Mouse (Mus musculus) MEL (cell line): ENCODE measurements around the gene Palm. TPM values are rescaled to one million over a fixed set of nuclear protein-coding genes. Genes with fewer than 3 reads are reported as not detected.

ENCODE experiments used
- DNase-seq: peaks from one replicate; pipeline ENCODE4 v3.0.0; 2011; ENCODE audit warnings: low read depth, low spot score
- H3K27ac ChIP-seq: 2 replicates; pipeline ENCODE4 v1.5.1; 2012; ENCODE audit warnings: low read depth, mild to moderate bottlenecking, control low read depth, low read length, moderate library complexity; ENCODE audit not compliant: control insufficient read depth
- H3K27me3 ChIP-seq, 2 experiments: fragments of 150-350 bp in 1 of 2; sonication (generic) in 1 of 2; 2 replicates each; pipeline ENCODE4 v1.6.1; 2012; ENCODE audit warnings: low read length in 2 of 2, mild to moderate bottlenecking in 2 of 2, improper control_type of control experiment in 1 of 2, moderate library complexity in 1 of 2; ENCODE audit not compliant: insufficient read depth in 2 of 2, control insufficient read depth in 1 of 2
- H3K36me3 ChIP-seq, 2 experiments: 2 replicates each; pipeline ENCODE4 v1.6.1; 2012 to 2014; ENCODE audit warnings: low read length in 2 of 2, improper control_type of control experiment in 1 of 2, inconsistent platforms in 1 of 2, mild to moderate bottlenecking in 1 of 2; ENCODE audit not compliant: insufficient read depth in 2 of 2, control insufficient read depth in 1 of 2
- H3K4me1 ChIP-seq, 2 experiments: fragments of 150-350 bp in 1 of 2; sonication (generic) in 1 of 2; 2 replicates each; pipeline ENCODE4 v1.6.1; 2012; ENCODE audit warnings: low read length in 2 of 2, improper control_type of control experiment in 1 of 2, mild to moderate bottlenecking in 1 of 2; ENCODE audit not compliant: insufficient read depth in 2 of 2, control insufficient read depth in 1 of 2
- H3K4me3 ChIP-seq, 2 experiments: fragments of 150-350 bp in 1 of 2; sonication (generic) in 1 of 2; 2 replicates each; pipeline ENCODE4 v1.5.1; 2012; ENCODE audit warnings: low read depth in 2 of 2, low read length in 2 of 2, mild to moderate bottlenecking in 2 of 2, moderate library complexity in 2 of 2, control low read depth in 1 of 2, improper control_type of control experiment in 1 of 2; ENCODE audit not compliant: control insufficient read depth in 1 of 2, insufficient read depth in 1 of 2
- H3K79me2 ChIP-seq: 2 replicates; pipeline ENCODE4 v1.6.1; 2012; ENCODE audit warnings: mild to moderate bottlenecking, low read length, moderate library complexity; ENCODE audit not compliant: control insufficient read depth, poor library complexity, insufficient read depth
- H3K9ac ChIP-seq: 2 replicates; pipeline ENCODE4 v1.6.1; 2012; ENCODE audit warnings: low read depth, mild to moderate bottlenecking, control low read depth, low read length, moderate library complexity; ENCODE audit not compliant: control insufficient read depth, poor library complexity, severe bottlenecking
- H3K9me3 ChIP-seq: fragments of 150-350 bp; sonication (generic); replicated peaks from 2 replicates; pipeline ENCODE4 v1.6.1; 2012; ENCODE audit warnings: mild to moderate bottlenecking, low read length, improper control_type of control experiment, moderate library complexity; ENCODE audit not compliant: insufficient read depth
- CTCF ChIP-seq, 3 experiments: IDR thresholded peaks in 2 of 3; conservative IDR thresholded peaks in 1 of 3; 2 replicates each; pipeline ENCODE4 v1.5.1; 2011 to 2012; ENCODE audit warnings: low read length in 3 of 3, low read depth in 2 of 3, mild to moderate bottlenecking in 2 of 3, improper control_type of control experiment in 1 of 3, inconsistent platforms in 1 of 3, mixed read lengths in 1 of 3, moderate library complexity in 1 of 3; ENCODE audit not compliant: control insufficient read depth in 1 of 3, insufficient read depth in 1 of 3, poor library complexity in 1 of 3, severe bottlenecking in 1 of 3
- MXI1 ChIP-seq: IDR thresholded peaks from 2 replicates; pipeline ENCODE4 v1.6.1; 2011; ENCODE audit warnings: mild to moderate bottlenecking, low read depth, low read length, improper control_type of control experiment
- POLR2A ChIP-seq, 2 experiments: IDR thresholded peaks; 2 replicates each; pipeline ENCODE4 v1.6.1; 2011 to 2012; ENCODE audit warnings: low read length in 2 of 2, mild to moderate bottlenecking in 2 of 2, control low read depth in 1 of 2, improper control_type of control experiment in 1 of 2, low read depth in 1 of 2, moderate library complexity in 1 of 2; ENCODE audit not compliant: control insufficient read depth in 1 of 2, insufficient read depth in 1 of 2, poor library complexity in 1 of 2
- RAD21 ChIP-seq: IDR thresholded peaks from 2 replicates; pipeline ENCODE4 v1.6.1; 2011; ENCODE audit warnings: mild to moderate bottlenecking, low read depth, low read length, improper control_type of control experiment
- SIN3A ChIP-seq: IDR thresholded peaks from 2 replicates; pipeline ENCODE4 v1.6.1; 2012; ENCODE audit warnings: low read length, improper control_type of control experiment, inconsistent platforms
- SMC3 ChIP-seq: IDR thresholded peaks from 2 replicates; pipeline ENCODE4 v1.6.1; 2011; ENCODE audit warnings: low read depth, low read length, improper control_type of control experiment
- TCF12 ChIP-seq: IDR thresholded peaks from 2 replicates; pipeline ENCODE4 v1.6.1; 2014; ENCODE audit warnings: low read depth, mild to moderate bottlenecking, inconsistent platforms, low read length, improper control_type of control experiment, moderate library complexity
- USF1 ChIP-seq: IDR thresholded peaks from 2 replicates; pipeline ENCODE4 v1.6.1; 2014; ENCODE audit warnings: low read depth, mild to moderate bottlenecking, inconsistent platforms, low read length, improper control_type of control experiment, moderate library complexity
- ZNF384 ChIP-seq: IDR thresholded peaks from 2 replicates; pipeline ENCODE4 v1.6.1; 2012; ENCODE audit warnings: low read depth, mild to moderate bottlenecking, inconsistent platforms, low read length, improper control_type of control experiment
- polyA plus RNA-seq, 2 experiments: library from polyadenylated mRNA; stranded (reverse) in 1 of 2; unstranded in 1 of 2; fragments of >175 nt in 1 of 2; fragments of >200 nt in 1 of 2; gene quantifications; 2 replicates each; pipeline versions ENCODE4 v1.2.1 to v1.2.4; 2012; ENCODE audit warnings: low replicate concordance in 2 of 2, low read depth in 1 of 2; ENCODE audit not compliant: insufficient read length in 2 of 2, insufficient read depth in 1 of 2, missing spikeins in 1 of 2
- total RNA-seq: library from RNA; depleted of rRNA; stranded (reverse); fragments of 300-350 nt; gene quantifications from 2 replicates; pipeline ENCODE4 v1.2.3, GENCODE M21; 2012

Palm gene
- total and polyA plus RNA-seq, 3 experiments = 4.8 to 15.5 TPM; not detected in 1

- Histone ChIP-seq H3K27ac (no peak overlapping the region), H3K4me3 (no peak overlapping the region)
Observed at GRCm38 (mm10) chr10:79774486-79775279, 18.7 kb upstream of the Palm start.

DNA sequence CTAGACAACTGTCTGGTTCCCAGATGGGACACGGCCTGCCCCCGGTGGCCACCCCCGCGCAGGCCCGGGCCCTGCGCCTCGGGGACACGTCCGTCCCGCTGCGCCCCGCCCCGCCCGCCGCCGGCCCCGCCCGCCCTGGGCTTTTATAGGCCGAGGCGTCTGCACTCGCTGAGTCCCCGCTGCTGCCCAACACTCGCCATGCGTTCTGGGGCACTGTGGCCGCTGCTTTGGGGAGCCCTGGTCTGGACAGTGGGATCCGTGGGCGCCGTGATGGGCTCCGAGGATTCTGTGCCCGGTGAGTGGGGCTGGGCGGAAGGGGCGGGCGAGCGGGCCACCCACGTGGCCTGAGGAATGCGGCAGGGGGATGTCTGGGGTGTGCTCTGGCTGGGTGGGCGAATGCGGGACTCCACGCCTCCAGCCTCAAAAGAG lies 16.3 kb upstream of the Palm start, which contains the start of gene Fstl3:
Gene Fstl3, plus strand, starts transcription at position 170 of the 429 bp plus-strand sequence.
- no peaks in the 10 kb centered on the region for H3K36me3 ChIP-seq
- H3K4me1 ChIP-seq = peaks cover 0 to 8% of the 10 kb centered on the region in 2 experiments; a peak in 1 of 4 replicates
- no peaks in the 10 kb centered on the region for H3K9me3 ChIP-seq
- peak; percentile 58 for TF ChIP-seq USF1
- TF ChIP-seq MXI1 = peak; percentile 49; the same call in 1 of the 2 replicates
- peak; percentile 3; the same call in 1 of the 2 replicates for TF ChIP-seq SIN3A
- no peak for TF ChIP-seq TCF12
- TF ChIP-seq POLR2A (IDR thresholded peaks at IDR 0.05; ENCODE audit: control insufficient read depth in 1 of 2, insufficient read depth in 1 of 2, low read depth in 1 of 2, low read length in 2 of 2, poor library complexity in 1 of 2) = peak; percentile 28 to 43; a peak in 1 of 4 replicates
- TF ChIP-seq, all 39 proteins: peak for 4
- H3K79me2 ChIP-seq = no peaks in the 10 kb centered on the region
- H3K27me3 ChIP-seq = no peaks in the 10 kb centered on the region
- H3K27ac ChIP-seq = no peak within 1 kb of the TSS
- peak within 1 kb of the TSS; percentile 35 to 72 for H3K4me3 ChIP-seq
- H3K9ac ChIP-seq = peak within 1 kb of the TSS; percentile 67
- peak; percentile 44 for DNase-seq

More at GRCm38 (mm10) chr10:79774486-79775279, 18.7 kb upstream of the Palm start:
- DNase-seq = peak; percentile 65
- TF ChIP-seq RAD21 (peak; percentile 30), CTCF (IDR thresholded peaks at IDR 0.05 in 2 of 3, conservative IDR thresholded peaks at IDR 0.05 in 1 of 3; ENCODE audit: control insufficient read depth in 1 of 3, insufficient read depth in 1 of 3, low read depth in 2 of 3, low read length in 3 of 3, poor library complexity in 1 of 3, severe bottlenecking in 1 of 3) (peak; percentile 64 to 70 (median 65)), ZNF384 (no peak), SMC3 (peak; percentile 49)
- H3K36me3 ChIP-seq = no peaks in the 10 kb centered on the region
- no peaks in the 10 kb centered on the region for H3K9me3 ChIP-seq
- H3K27me3 ChIP-seq = no peaks in the 10 kb centered on the region
- no peaks in the 10 kb centered on the region for H3K79me2 ChIP-seq
- H3K4me1 ChIP-seq = no peaks in the 10 kb centered on the region
- no peak overlapping the region for H3K9ac ChIP-seq

DNA sequence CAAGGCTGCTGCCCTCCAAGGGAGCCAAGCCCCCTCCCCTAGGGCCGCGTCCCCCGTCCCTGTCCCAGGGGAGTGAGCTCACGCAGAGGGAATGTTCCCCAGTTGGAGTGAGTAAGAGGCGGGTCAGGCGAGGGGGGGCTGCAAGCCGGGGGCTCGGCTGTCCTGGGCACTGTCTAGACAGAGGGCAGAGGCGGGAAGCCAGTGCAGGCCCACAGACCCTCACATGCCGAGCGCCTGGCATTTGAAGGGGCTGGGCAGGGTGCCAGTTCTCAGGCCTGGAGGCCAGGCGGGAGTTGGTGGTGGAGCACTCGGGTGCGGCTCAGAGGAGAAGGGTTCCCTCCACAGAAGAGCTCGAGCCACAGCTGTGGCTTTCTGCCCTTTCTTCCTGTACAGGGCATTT lies 15.4 kb upstream of the Palm start:
- H3K4me1 ChIP-seq = peaks cover 0 to 8% of the 10 kb centered on the region in 2 experiments; a peak in 1 of 4 replicates
- no peak overlapping the region for H3K27ac ChIP-seq
- no peak overlapping the region for H3K9ac ChIP-seq
- H3K4me3 ChIP-seq = peak overlapping the region in 1 of 2 experiments; percentile 72; a peak in 1 of 4 replicates
- no peak for DNase-seq
- H3K36me3 ChIP-seq = no peaks in the 10 kb centered on the region
- no peak for TF ChIP-seq SMC3
- H3K9me3 ChIP-seq = no peaks in the 10 kb centered on the region
- no peaks in the 10 kb centered on the region for H3K27me3 ChIP-seq
- no peaks in the 10 kb centered on the region for H3K79me2 ChIP-seq
